Mouse (Mus musculus) liver, embryonic 11.5 days (tissue): ENCODE measurements around the gene Dtx3l. TPM values are rescaled to one million over a fixed set of nuclear protein-coding genes. Genes with fewer than 3 reads are reported as not detected.
"Not testable (repeated sequence)": the region's sequence is repeated elsewhere in the genome, so short reads cannot be mapped to it uniquely, and the experiment has no call there.

Experiments
- ATAC-seq: fragments of 200-750 bp; cut with Nextera tagmentation; replicated peaks from 2 replicates; pipeline ENCODE4 v1.8.0; 2017; ENCODE audit warnings: moderate number of reproducible peaks, mild to moderate bottlenecking, moderate TSS enrichment, moderate library complexity; ENCODE audit not compliant: low FRiP score
- DNase-seq: peaks from one replicate; pipeline ENCODE4 v3.0.0-alpha.2; 2017; ENCODE audit warnings: low spot score
- H3K27ac ChIP-seq: fragments of 300-500 bp; sonication (generic); 2 replicates; pipeline ENCODE4 v1.5.1; 2014; ENCODE audit warnings: mild to moderate bottlenecking, low read depth, low read length, control low read depth
- H3K27me3 ChIP-seq: fragments of 300-500 bp; sonication (generic); replicated peaks from 2 replicates; pipeline ENCODE4 v1.6.1; 2014; ENCODE audit warnings: low read length, mixed read lengths; ENCODE audit not compliant: control insufficient read depth, insufficient read depth
- H3K36me3 ChIP-seq: fragments of 300-500 bp; sonication (generic); 2 replicates; pipeline ENCODE4 v1.6.1; 2014; ENCODE audit warnings: mild to moderate bottlenecking, low read length, moderate library complexity, mixed read lengths; ENCODE audit not compliant: control insufficient read depth, insufficient read depth
- H3K4me1 ChIP-seq: fragments of 300-500 bp; sonication (generic); replicated peaks from 2 replicates; pipeline ENCODE4 v1.6.1; 2014; ENCODE audit warnings: low read length, mixed read lengths; ENCODE audit not compliant: control insufficient read depth, insufficient read depth
- H3K4me2 ChIP-seq: fragments of 300-500 bp; sonication (generic); 2 replicates; pipeline ENCODE4 v1.6.1; 2014; ENCODE audit warnings: mild to moderate bottlenecking, control low read depth, moderate library complexity
- H3K4me3 ChIP-seq: fragments of 300-500 bp; sonication (generic); 2 replicates; pipeline ENCODE4 v1.5.1; 2014; ENCODE audit warnings: low read depth, low read length, control low read depth
- H3K9ac ChIP-seq: fragments of 300-500 bp; sonication (generic); 2 replicates; pipeline ENCODE4 v1.6.1; 2014; ENCODE audit warnings: low read depth, low read length, control low read depth
- H3K9me3 ChIP-seq: fragments of 300-500 bp; sonication (generic); 2 replicates; pipeline ENCODE4 v1.6.1; 2016; ENCODE audit warnings: low read length, inconsistent platforms, mixed read lengths; ENCODE audit not compliant: control insufficient read depth
- WGBS: fragments of 180-500 bp; shearing (Covaris S2); extraction: QIAGEN DNeasy Blood & Tissue Kit; methylation state at CpG from one replicate; pipeline ENCODE4 v1.1.7; 2014; 5-methylcytosine and 5-hydroxymethylcytosine counted together
- polyA plus RNA-seq: library from polyadenylated mRNA; unstranded; fragments of >200 nt; fragmentation: Nextera tagmentation; extraction: Ambion mirVana; gene quantifications from 2 replicates; pipeline ENCODE4 v1.2.1, GENCODE M21; 2014

The Dtx3l gene
- 3.2 and 3.8 TPM in 2 replicates for polyA plus RNA-seq

DNA sequence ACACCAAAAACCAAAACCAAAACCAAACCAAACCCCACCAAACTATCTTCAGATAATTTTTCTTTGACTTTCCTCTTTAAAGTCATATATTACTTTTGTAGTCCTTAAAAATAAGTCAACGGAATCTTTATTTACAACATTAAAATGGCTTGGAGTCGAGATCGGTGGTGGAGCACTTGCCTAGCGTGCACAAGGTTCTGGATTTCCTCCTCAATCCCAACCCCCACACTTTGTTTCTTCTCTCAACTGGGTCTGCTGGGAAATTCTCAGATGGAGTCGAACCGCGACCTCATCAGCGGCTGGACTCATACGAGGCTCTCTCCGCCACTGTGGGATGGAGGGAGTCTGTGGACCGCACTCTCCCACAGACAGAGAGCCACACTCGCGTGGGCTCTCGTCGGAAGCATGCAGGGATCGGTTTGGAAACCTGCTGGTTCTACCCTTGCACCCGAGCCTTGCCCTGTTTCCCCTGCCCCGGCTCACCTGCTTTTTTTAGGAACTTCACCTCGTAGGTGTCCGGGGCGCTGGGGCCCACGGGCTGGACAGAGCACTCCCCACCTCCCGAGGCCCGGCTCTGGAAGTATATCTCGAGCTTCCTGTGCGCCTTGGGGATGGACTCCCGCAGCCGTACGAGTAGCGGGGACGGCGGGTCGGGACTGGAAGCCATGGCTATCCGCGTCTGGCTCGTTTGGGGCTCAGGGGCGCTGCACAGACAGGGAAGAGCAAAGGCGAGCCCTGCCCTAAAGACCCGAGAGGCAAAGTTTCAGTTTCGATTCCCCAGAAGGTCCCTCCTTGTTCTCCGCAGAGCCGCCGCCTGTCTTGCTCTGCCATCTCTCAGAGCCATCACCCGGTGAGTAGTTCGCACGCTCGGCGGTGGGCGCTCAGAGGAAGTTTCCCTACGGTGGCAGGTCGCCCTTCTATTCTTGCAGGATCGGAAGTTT lies at the start of gene Dtx3l, which contains the start of gene Parp9:
TSS of gene Dtx3l (minus strand) at position 941 of the 941 bp plus-strand sequence.
TSS of gene Parp9 (plus strand) at position 260 of the 941 bp plus-strand sequence.
- 0 out of 2 replicates have a peak within 1 kb of the TSS, but pooled peaks have one; percentile 48 for H3K27ac ChIP-seq
- no peaks in the 10 kb centered on the region for H3K36me3 ChIP-seq
- DNase-seq (peak; percentile 71), ATAC-seq (peak; percentile 77)
- peaks cover 4% of the 10 kb centered on the region; the same call in 1 of the 2 replicates for H3K4me1 ChIP-seq
- 1% methylated on average over 52 of the region's 52 CpGs for WGBS
- no peaks in the 10 kb centered on the region for H3K9me3 ChIP-seq
- H3K27me3 ChIP-seq, result no peaks in the 10 kb centered on the region; the same call in 1 of the 2 replicates
- H3K4me3 ChIP-seq, result peak within 1 kb of the TSS; percentile 81
- peak within 1 kb of the TSS; percentile 94 for H3K4me2 ChIP-seq
- peak within 1 kb of the TSS; percentile 83 for H3K9ac ChIP-seq

DNA sequence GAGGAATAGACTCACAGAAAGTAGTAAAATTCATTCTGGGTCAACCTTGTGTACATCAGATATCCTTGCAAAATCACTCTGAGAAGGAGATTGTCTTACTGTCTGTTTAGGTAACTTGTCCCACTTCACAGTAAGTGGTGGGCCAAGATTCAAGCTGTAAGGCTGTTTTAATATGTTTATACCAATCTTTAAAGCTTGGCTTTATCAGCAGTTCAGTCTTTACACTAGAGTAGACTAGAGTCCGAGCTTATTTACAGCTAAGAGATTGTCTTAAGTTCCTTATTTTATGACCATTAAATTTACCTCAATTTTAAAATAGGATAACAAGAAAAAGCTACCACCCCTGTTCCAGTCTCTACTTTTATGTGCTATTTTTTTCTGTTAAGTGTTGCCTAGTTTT lies 49.0 kb upstream of the Dtx3l start:
- Histone ChIP-seq H3K4me1 (peaks cover 3% of the 10 kb centered on the region; the same call in 1 of the 2 replicates), H3K27me3 (no peaks in the 10 kb centered on the region), H3K4me2 (no peak overlapping the region), H3K9ac (no peak overlapping the region), H3K36me3 (no peaks in the 10 kb centered on the region), H3K4me3 (no peak overlapping the region), H3K9me3 (no peaks in the 10 kb centered on the region), H3K27ac (no peak overlapping the region)
- 74% methylated on average over 1 of the region's 1 CpGs for WGBS
- DNase-seq (no peak), ATAC-seq (no peak)

GRCm38 (mm10) chr16:35984471-35984870 lies 45.5 kb upstream of the Dtx3l start:
- H3K4me1 ChIP-seq, result peaks cover 3% of the 10 kb centered on the region; the same call in 1 of the 2 replicates
- H3K36me3 ChIP-seq, result no peaks in the 10 kb centered on the region
- no peak overlapping the region for H3K27ac ChIP-seq
- no peaks in the 10 kb centered on the region for H3K9me3 ChIP-seq
- H3K4me2 ChIP-seq, result peak overlapping the region; percentile 83
- H3K9ac ChIP-seq, result peak overlapping the region; percentile 96; the same call in 1 of the 2 replicates
- 43% methylated on average over 3 of the region's 3 CpGs for WGBS
- H3K27me3 ChIP-seq, result no peaks in the 10 kb centered on the region
- DNase-seq (no peak), ATAC-seq (no peak)
- H3K4me3 ChIP-seq, result peak overlapping the region; percentile 88

- Histone ChIP-seq H3K9me3 (no peaks in the 10 kb centered on the region), H3K4me1 (peaks cover 3% of the 10 kb centered on the region; the same call in 1 of the 2 replicates), H3K4me2 (peak overlapping the region; percentile 83), H3K4me3 (peak overlapping the region; percentile 88), H3K27ac (peak overlapping the region; percentile 98), H3K27me3 (no peaks in the 10 kb centered on the region), H3K9ac (peak overlapping the region; percentile 96), H3K36me3 (no peaks in the 10 kb centered on the region)
- WGBS, result under 1% methylated on average over 52 of the region's 86 CpGs
- ATAC-seq (peak; percentile 56), DNase-seq (peak; percentile 71)
These were observed 44.7 kb upstream of the Dtx3l start for GRCm38 (mm10) chr16:35983517-35984101.

- Histone ChIP-seq H3K36me3 (no peaks in the 10 kb centered on the region), H3K27me3 (no peaks in the 10 kb centered on the region), H3K9me3 (no peaks in the 10 kb centered on the region), H3K4me3 (peak overlapping the region; percentile 88), H3K4me2 (peak overlapping the region; percentile 83), H3K27ac (peak overlapping the region; percentile 98), H3K9ac (peak overlapping the region; percentile 96), H3K4me1 (peaks cover 3% of the 10 kb centered on the region; the same call in 1 of the 2 replicates)
- under 1% methylated on average over 45 of the region's 54 CpGs for WGBS
- DNase-seq, result peak; percentile 94
- peak; percentile 86 for ATAC-seq
These were observed 44.1 kb upstream of the Dtx3l start for GRCm38 (mm10) chr16:35982902-35983516.

DNA sequence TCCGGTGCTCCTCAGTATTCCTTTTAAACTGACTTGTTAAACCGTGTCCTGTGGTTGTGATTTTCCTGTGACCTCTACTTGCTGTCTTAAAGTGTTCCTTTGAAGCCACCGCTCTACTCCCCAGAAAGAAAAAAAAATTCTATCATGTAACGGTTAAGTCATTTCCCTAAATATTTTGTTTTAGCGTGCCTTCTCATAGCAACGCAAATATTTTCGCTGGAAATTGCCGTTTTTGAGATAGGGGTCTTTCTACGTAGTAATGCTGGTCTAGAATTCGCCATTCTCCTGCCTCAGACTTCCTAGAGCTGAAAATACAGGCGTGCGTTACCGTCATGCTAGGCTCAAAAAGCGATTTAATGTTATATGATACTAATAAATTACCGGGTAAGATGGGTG lies 43.6 kb upstream of the Dtx3l start:
- Histone ChIP-seq H3K4me2 (peak overlapping the region; percentile 83), H3K4me1 (peaks cover 3% of the 10 kb centered on the region; the same call in 1 of the 2 replicates), H3K27ac (peak overlapping the region; percentile 98), H3K4me3 (peak overlapping the region; percentile 88), H3K36me3 (no peaks in the 10 kb centered on the region), H3K27me3 (no peaks in the 10 kb centered on the region), H3K9me3 (no peaks in the 10 kb centered on the region), H3K9ac (peak overlapping the region; percentile 96)
- WGBS, result 3% methylated on average over 15 of the region's 15 CpGs
- ATAC-seq (no peak), DNase-seq (no peak)

DNA sequence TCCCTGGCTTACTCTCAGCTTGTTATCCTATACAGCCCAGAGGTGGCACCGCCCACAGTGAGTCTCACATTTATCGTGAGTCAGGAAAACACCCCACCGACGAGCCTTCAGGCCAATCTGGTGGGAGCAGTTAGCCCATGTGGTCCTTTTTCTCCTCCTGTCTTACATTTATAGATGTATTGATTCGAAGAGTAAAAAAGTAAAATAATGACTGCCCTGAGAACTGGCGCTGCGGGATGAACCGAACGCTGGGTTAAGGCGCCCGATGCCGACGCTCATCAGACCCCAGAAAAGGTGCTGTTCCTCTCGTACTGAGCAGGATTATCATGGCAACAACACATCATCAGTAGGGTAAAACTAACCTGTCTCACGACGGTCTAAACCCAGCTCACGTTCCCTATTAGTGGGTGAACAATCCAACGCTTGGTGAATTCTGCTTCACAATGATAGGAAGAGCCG lies 42.4 kb upstream of the Dtx3l start:
- Histone ChIP-seq H3K4me2 (no peak overlapping the region), H3K4me3 (no peak overlapping the region)
- WGBS, result 36% methylated on average over 19 of the region's 19 CpGs

GRCm38 (mm10) chr16:35978450-35978849 lies 39.5 kb upstream of the Dtx3l start, which contains the start of gene Kpna1:
TSS of gene Kpna1 (plus strand) at chr16:35978750.
- not testable (repeated sequence) for H3K4me2 ChIP-seq, DNase-seq, H3K36me3 ChIP-seq, H3K27ac ChIP-seq, H3K9ac ChIP-seq, H3K27me3 ChIP-seq, ATAC-seq, H3K4me3 ChIP-seq, H3K4me1 ChIP-seq, H3K9me3 ChIP-seq
- WGBS, result 86% methylated on average over 1 of the region's 1 CpGs

More for the DNA sequence above, 42.4 kb upstream of the Dtx3l start:
- ATAC-seq, result peak; percentile 93
- no peaks in the 10 kb centered on the region for H3K9me3 ChIP-seq
- H3K9ac ChIP-seq, result no peak overlapping the region
- H3K27me3 ChIP-seq, result no peaks in the 10 kb centered on the region
- peak; percentile 100 for DNase-seq
- no peak overlapping the region for H3K27ac ChIP-seq
- H3K36me3 ChIP-seq, result no peaks in the 10 kb centered on the region
- peaks cover 2% of the 10 kb centered on the region; the same call in 1 of the 2 replicates for H3K4me1 ChIP-seq
